Mouse (Mus musculus) lung, postnatal 10 days (tissue): ENCODE measurements around the gene Ctxn2.
"Not testable (repeated sequence)": the region's sequence is repeated elsewhere in the genome, so short reads cannot be mapped to it uniquely, and the experiment has no call there.

Experiments
- DNase-seq: peaks from one replicate; pipeline ENCODE4 v3.0.0; 2021

Ctxn2 gene

GRCm38 (mm10) chr2:125135903-125136811 lies at the start of gene Ctxn2:
Gene Ctxn2 (plus strand): TSS chr2:125136692.
- peak; percentile 90 for DNase-seq

- DNase-seq: no peak
Observed at GRCm38 (mm10) chr2:125088757-125089156, 47.7 kb upstream of the Ctxn2 start.

GRCm38 (mm10) chr2:125092123-125092522 lies 44.4 kb upstream of the Ctxn2 start:
- DNase-seq: not testable (repeated sequence)

- not testable (repeated sequence) for DNase-seq
Observed at GRCm38 (mm10) chr2:125104491-125104890, 32.0 kb upstream of the Ctxn2 start.

- not testable (repeated sequence) for DNase-seq
Observed at GRCm38 (mm10) chr2:125106536-125106935, 30.0 kb upstream of the Ctxn2 start.

- no peak for DNase-seq
Observed at GRCm38 (mm10) chr2:125119381-125120110, 16.9 kb upstream of the Ctxn2 start.

- DNase-seq: no peak
Observed at GRCm38 (mm10) chr2:125122288-125122623, 14.2 kb upstream of the Ctxn2 start.

- DNase-seq: peak; percentile 52
Observed at GRCm38 (mm10) chr2:125122624-125123476, 13.6 kb upstream of the Ctxn2 start.

GRCm38 (mm10) chr2:125123477-125123852 lies 13.0 kb upstream of the Ctxn2 start, which contains the start of gene Myef2:
Gene Myef2 (minus strand): TSS chr2:125123661.
- DNase-seq: peak; percentile 86

- no peak for DNase-seq
Observed at GRCm38 (mm10) chr2:125125824-125126223, 10.7 kb upstream of the Ctxn2 start.

GRCm38 (mm10) chr2:125126792-125127191 lies 9.7 kb upstream of the Ctxn2 start:
- no peak for DNase-seq

- DNase-seq: no peak
Observed at GRCm38 (mm10) chr2:125134113-125134512, 2.4 kb upstream of the Ctxn2 start.

- no peak for DNase-seq
Observed at GRCm38 (mm10) chr2:125136846-125137245, 354 bp downstream of the Ctxn2 start.

- DNase-seq: no peak
Observed at GRCm38 (mm10) chr2:125142336-125142735, 5.8 kb downstream of the Ctxn2 start.

GRCm38 (mm10) chr2:125152388-125152787 lies 15.9 kb downstream of the Ctxn2 start, which contains the start of gene Slc12a1:
Gene Slc12a1 (plus strand): TSS chr2:125152505.
- DNase-seq: no peak

GRCm38 (mm10) chr2:125154294-125154693 lies 17.8 kb downstream of the Ctxn2 start:
- peak; percentile 25 for DNase-seq

GRCm38 (mm10) chr2:125155504-125155903 lies 19.0 kb downstream of the Ctxn2 start:
- no peak for DNase-seq

GRCm38 (mm10) chr2:125162012-125162470 lies 25.5 kb downstream of the Ctxn2 start:
- no peak for DNase-seq

GRCm38 (mm10) chr2:125178225-125178798 lies 41.8 kb downstream of the Ctxn2 start:
- DNase-seq: peak; percentile 11

GRCm38 (mm10) chr2:125187904-125188303 lies 51.4 kb downstream of the Ctxn2 start:
- no peak for DNase-seq

- DNase-seq: peak; percentile 73
Observed at GRCm38 (mm10) chr2:125189197-125189596, 52.7 kb downstream of the Ctxn2 start.

- DNase-seq: no peak
Observed at GRCm38 (mm10) chr2:125192905-125193304, 56.4 kb downstream of the Ctxn2 start.
